Comparison of ENCODE assay signal across 13 mouse cellular contexts in genomic region chr5:122291149-122291548, GRCm38 (mm10). TPM values are rescaled to one million over a fixed set of nuclear protein-coding genes. Genes with fewer than 3 reads are reported as not detected.
A peak's percentile ranks its signal among the peaks of the same experiment; 100 is the strongest.
DNase-seq lines count a peak whose midpoint lies in the region; ATAC-seq and TF ChIP-seq lines count a peak whose summit lies in the region.
"Had no signal": no experiment of that assay in that cellular context is flagged by ENCODE, and none has a peak within 500 bp of the region (broad histone marks: within the 10 kb centered on the region; RNA-seq: fewer than 3 reads in every experiment).

No protein-coding gene starts in this region.

- TF ChIP-seq CTCF in G1E (IDR thresholded peaks at IDR 0.05; ENCODE audit: low read depth, low read length): no peak
- TF ChIP-seq CTCF in liver, postnatal 0 days (IDR thresholded peaks at IDR 0.05; ENCODE audit: low read depth): no peak

- peaks cover 56% of the 10 kb centered on the region for H3K4me1 ChIP-seq in hindbrain, embryonic 13.5 days (replicated peaks)
- H3K4me1 ChIP-seq in hindbrain, embryonic 14.5 days (replicated peaks; ENCODE audit: control insufficient read depth, insufficient read depth, low read length): peaks cover 13% of the 10 kb centered on the region
- peaks cover 55% of the 10 kb centered on the region for H3K4me1 ChIP-seq in G1E (ENCODE audit: insufficient read depth, low read depth, low read length)
- H3K4me1 ChIP-seq in erythroblast, embryonic 14.5 days (ENCODE audit: control insufficient read depth): peaks cover 65% of the 10 kb centered on the region
- H3K4me1 ChIP-seq in liver, postnatal 0 days (ENCODE audit: insufficient read depth): peaks cover 45% of the 10 kb centered on the region

- no peaks in the 10 kb centered on the region for H3K9me3 ChIP-seq in hindbrain, embryonic 13.5 days
- no peaks in the 10 kb centered on the region for H3K9me3 ChIP-seq in hindbrain, embryonic 14.5 days (ENCODE audit: control insufficient read depth, low read length)
- H3K9me3 ChIP-seq in G1E (replicated peaks): no peaks in the 10 kb centered on the region
- no peaks in the 10 kb centered on the region for H3K9me3 ChIP-seq in erythroblast, embryonic 14.5 days (ENCODE audit: control insufficient read depth, low read length)
- H3K9me3 ChIP-seq in liver, postnatal 0 days (ENCODE audit: low read length): no peaks in the 10 kb centered on the region

- H3K4me3 ChIP-seq in hindbrain, embryonic 13.5 days: no peak overlapping the region
- H3K4me3 ChIP-seq in hindbrain, embryonic 14.5 days (replicated peaks; ENCODE audit: low read length): no peak overlapping the region
- H3K4me3 ChIP-seq in G1E (ENCODE audit: low read depth, low read length): peak overlapping the region; percentile 31; the same call in 1 of the 2 replicates
- H3K4me3 ChIP-seq in erythroblast, embryonic 14.5 days (replicated peaks): peak overlapping the region; percentile 39
- peak overlapping the region; percentile 15 for H3K4me3 ChIP-seq in liver, postnatal 0 days (ENCODE audit: low read depth, low read length)
- H3K4me3 ChIP-seq: myocyte had no signal

- no peaks in the 10 kb centered on the region for H3K27me3 ChIP-seq in hindbrain, embryonic 13.5 days
- H3K27me3 ChIP-seq in hindbrain, embryonic 14.5 days (ENCODE audit: control insufficient read depth, insufficient read depth, low read length): no peaks in the 10 kb centered on the region
- H3K27me3 ChIP-seq in G1E (ENCODE audit: insufficient read depth, low read length): no peaks in the 10 kb centered on the region
- H3K27me3 ChIP-seq in erythroblast, embryonic 14.5 days (ENCODE audit: control insufficient read depth): no peaks in the 10 kb centered on the region
- no peaks in the 10 kb centered on the region for H3K27me3 ChIP-seq in liver, postnatal 0 days (ENCODE audit: insufficient read depth, low read length)

- WGBS in hindbrain, embryonic 13.5 days: 48% methylated on average over 6 of the region's 6 CpGs
- 57% methylated on average over 6 of the region's 6 CpGs for WGBS in hindbrain, embryonic 14.5 days
- WGBS in liver, postnatal 0 days (ENCODE audit: insufficient replicate concordance): 34% methylated on average over 6 of the region's 6 CpGs

- peaks cover 17% of the 10 kb centered on the region; the same call in 1 of the 2 replicates for H3K36me3 ChIP-seq in hindbrain, embryonic 13.5 days
- H3K36me3 ChIP-seq in hindbrain, embryonic 14.5 days (replicated peaks; ENCODE audit: control insufficient read depth, insufficient read depth): no peaks in the 10 kb centered on the region; the same call in 1 of the 2 replicates
- peaks cover 87% of the 10 kb centered on the region for H3K36me3 ChIP-seq in G1E (replicated peaks)
- peaks cover 54% of the 10 kb centered on the region for H3K36me3 ChIP-seq in erythroblast, embryonic 14.5 days (ENCODE audit: control insufficient read depth)
- peaks cover 9% of the 10 kb centered on the region; the same call in 1 of the 2 replicates for H3K36me3 ChIP-seq in liver, postnatal 0 days (replicated peaks; ENCODE audit: insufficient read depth, low read length)

- TF ChIP-seq EP300 in liver, postnatal 0 days (IDR thresholded peaks at IDR 0.05; ENCODE audit: low read depth): no peak

- 0 out of 2 replicates have a peak overlapping the region, but pooled peaks have one; percentile 29 for H3K9ac ChIP-seq in hindbrain, embryonic 13.5 days
- H3K9ac ChIP-seq in hindbrain, embryonic 14.5 days: no peak overlapping the region
- H3K9ac ChIP-seq in liver, postnatal 0 days (replicated peaks): peak overlapping the region; percentile 51

- H3K27ac ChIP-seq in hindbrain, embryonic 13.5 days: no peak overlapping the region
- no peak overlapping the region for H3K27ac ChIP-seq in hindbrain, embryonic 14.5 days
- H3K27ac ChIP-seq in liver, postnatal 0 days (ENCODE audit: low read depth): peak overlapping the region; percentile 90
- H3K27ac ChIP-seq: macrophage had no signal

- H3K4me2 ChIP-seq in hindbrain, embryonic 13.5 days: no peak overlapping the region
- H3K4me2 ChIP-seq in hindbrain, embryonic 14.5 days (replicated peaks): no peak overlapping the region
- H3K4me2 ChIP-seq in liver, postnatal 0 days (ENCODE audit: low read depth, low read length): peak overlapping the region; percentile 63

- no peak for ATAC-seq in hindbrain, embryonic 13.5 days (ENCODE audit: low FRiP score)
- ATAC-seq in hindbrain, embryonic 14.5 days (ENCODE audit: low FRiP score): no peak
- peak; percentile 34; the same call in 1 of the 2 replicates for ATAC-seq in G1E (ENCODE audit: extremely low read depth, insufficient number of reproducible peaks, low FRiP score, poor library complexity, severe bottlenecking)
- peak; percentile 54 for ATAC-seq in liver, postnatal 0 days

- no peak for DNase-seq in hindbrain, embryonic 14.5 days (ENCODE audit: low spot score)
- DNase-seq in G1E (ENCODE audit: low spot score): peak; percentile 53
- peak; percentile 56 for DNase-seq in liver, postnatal 0 days
- no peak for DNase-seq in adrenal gland, postnatal 25 days
- DNase-seq in ovary, postnatal 10 days (ENCODE audit: low spot score): no peak
- no peak for DNase-seq in kidney, adult 11 months
- DNase-seq: cerebellum, postnatal 36 days; gastrocnemius, postnatal 36 days; kidney, adult 9 months had no signal

RNA-seq across cellular contexts. Expression of gene Pptc7, which starts 7.0 kb away (rescaled TPM):
- 8.0 and 8.3 TPM in 2 replicates for polyA plus RNA-seq in hindbrain, embryonic 13.5 days (2015; fragmentation: Nextera tagmentation; extraction: Ambion mirVana)
- 8.4 and 8.5 TPM in 2 replicates for polyA plus RNA-seq in hindbrain, embryonic 14.5 days (2014; fragmentation: Nextera tagmentation; extraction: Ambion mirVana)
- 11.3 and 12.5 TPM in 2 replicates for total RNA-seq in G1E (2014; fragmentation: Nextera tagmentation)
- total RNA-seq in G1E (2017): 15.3 and 16.7 TPM in 2 replicates
- polyA plus RNA-seq in G1E (2012): 10.6 and 11.4 TPM in 2 replicates
- 0.08 and 0.12 TPM in 2 replicates for polyA plus RNA-seq in erythroblast, embryonic 14.5 days (2012)
- 4.4 and 5.6 TPM in 2 replicates for polyA plus RNA-seq in liver, postnatal 0 days (2015; fragmentation: Nextera tagmentation; extraction: Ambion mirVana)
- 48.2 and 52.6 TPM in 2 replicates for total RNA-seq in adrenal gland, postnatal 25 days (2021)

RNA-seq across cellular contexts. Expression of gene Tctn1, which starts 26.9 kb away (rescaled TPM):
- polyA plus RNA-seq in hindbrain, embryonic 13.5 days (2015; fragmentation: Nextera tagmentation; extraction: Ambion mirVana): 5.9 and 6.6 TPM in 2 replicates
- polyA plus RNA-seq in hindbrain, embryonic 14.5 days (2014; fragmentation: Nextera tagmentation; extraction: Ambion mirVana): 4.4 and 6.5 TPM in 2 replicates
- total RNA-seq in G1E (2014; fragmentation: Nextera tagmentation): 10.2 and 10.9 TPM in 2 replicates
- total RNA-seq in G1E (2017): 5.0 and 6.3 TPM in 2 replicates
- 12.0 TPM in 2 replicates for polyA plus RNA-seq in G1E (2012)
- 0.14 and 0.23 TPM in 2 replicates for polyA plus RNA-seq in erythroblast, embryonic 14.5 days (2012)
- 1.1 and 1.2 TPM in 2 replicates for polyA plus RNA-seq in liver, postnatal 0 days (2015; fragmentation: Nextera tagmentation; extraction: Ambion mirVana)
- 16.5 and 19.0 TPM in 2 replicates for total RNA-seq in adrenal gland, postnatal 25 days (2021)

Comparison
In these comparisons a context has a peak if more than half of its experiments do, and no peak if none do; other contexts are left out.
1. ATAC-seq: peak in G1E (single experiment) and liver, postnatal 0 days (single experiment); none in hindbrain, embryonic 13.5 days (single experiment) and hindbrain, embryonic 14.5 days (single experiment).
2. H3K4me3 ChIP-seq: peak in G1E (single experiment), erythroblast, embryonic 14.5 days (single experiment) and liver, postnatal 0 days (single experiment); none in hindbrain, embryonic 13.5 days (single experiment) and hindbrain, embryonic 14.5 days (single experiment).
3. DNase-seq: peak in G1E (single experiment) and liver, postnatal 0 days (single experiment); none in hindbrain, embryonic 14.5 days (single experiment), adrenal gland, postnatal 25 days (single experiment), ovary, postnatal 10 days (single experiment) and kidney, adult 11 months (single experiment).